Mouse (Mus musculus) liver, embryonic 16.5 days (tissue): Measurements from ENCODE around the gene 4930455H04Rik. TPM values are rescaled to one million over a fixed set of nuclear protein-coding genes. Genes with fewer than 3 reads are reported as not detected.

Experiments
- ATAC-seq: fragments of 200-750 bp; cut with Nextera tagmentation; 2 replicates; pipeline ENCODE4 v1.8.0; 2017; ENCODE audit warnings: low read depth, mild to moderate bottlenecking, moderate number of reproducible peaks, moderate library complexity
- H3K27ac ChIP-seq: fragments of 300-500 bp; sonication (generic); 2 replicates; pipeline ENCODE4 v1.5.1; 2014; ENCODE audit warnings: mild to moderate bottlenecking, low read length
- H3K27me3 ChIP-seq: fragments of 300-500 bp; sonication (generic); 2 replicates; pipeline ENCODE4 v1.6.1; 2014; ENCODE audit warnings: low read depth, low read length, mixed read lengths; ENCODE audit not compliant: control insufficient read depth, insufficient read depth
- H3K36me3 ChIP-seq: fragments of 300-500 bp; sonication (generic); 2 replicates; pipeline ENCODE4 v1.6.1; 2014; ENCODE audit warnings: mild to moderate bottlenecking; ENCODE audit not compliant: control insufficient read depth, insufficient read depth
- H3K4me1 ChIP-seq: fragments of 300-500 bp; sonication (generic); 2 replicates; pipeline ENCODE4 v1.6.1; 2014; ENCODE audit warnings: low read depth, low read length, mixed read lengths; ENCODE audit not compliant: control insufficient read depth
- H3K4me2 ChIP-seq: fragments of 300-500 bp; sonication (generic); 2 replicates; pipeline ENCODE4 v1.6.1; 2014; ENCODE audit warnings: low read depth, low read length, mixed read lengths
- H3K4me3 ChIP-seq: fragments of 300-500 bp; sonication (generic); 2 replicates; pipeline ENCODE4 v1.5.1; 2014; ENCODE audit warnings: low read depth, mild to moderate bottlenecking, low read length
- H3K9ac ChIP-seq: fragments of 300-500 bp; sonication (generic); 2 replicates; pipeline ENCODE4 v1.6.1; 2014; ENCODE audit warnings: low read depth, low read length
- H3K9me3 ChIP-seq: fragments of 300-500 bp; sonication (generic); replicated peaks from 2 replicates; pipeline ENCODE4 v1.6.1; 2016; ENCODE audit warnings: low read length; ENCODE audit not compliant: control insufficient read depth
- WGBS: fragments of 180-500 bp; shearing (Covaris S2); extraction: QIAGEN DNeasy Blood & Tissue Kit; methylation state at CpG from one replicate; pipeline ENCODE4 v1.1.7; 2014; ENCODE audit not compliant: insufficient replicate concordance; 5-methylcytosine and 5-hydroxymethylcytosine counted together
- polyA plus RNA-seq: library from polyadenylated mRNA; unstranded; fragments of >200 nt; fragmentation: Nextera tagmentation; extraction: Ambion mirVana; gene quantifications from 2 replicates; pipeline ENCODE4 v1.2.1, GENCODE M21; 2015

The 4930455H04Rik gene
- polyA plus RNA-seq, 1 experiment from 2014 or later: not detected

- Histone ChIP-seq H3K9me3 (no peaks in the 10 kb centered on the region), H3K27ac (no peak overlapping the region), H3K4me3 (no peak overlapping the region), H3K36me3 (no peaks in the 10 kb centered on the region), H3K4me1 (no peaks in the 10 kb centered on the region), H3K9ac (no peak overlapping the region), H3K27me3 (no peaks in the 10 kb centered on the region), H3K4me2 (no peak overlapping the region)
- WGBS: 54% methylated on average over 1 of the region's 1 CpGs
- no peak for ATAC-seq
These were observed 17.0 kb downstream of the 4930455H04Rik start for GRCm38 (mm10) chr3:116985042-116985455.

GRCm38 (mm10) chr3:116985741-116986140, 17.7 kb downstream of the 4930455H04Rik start:
- no peak overlapping the region for H3K4me3 ChIP-seq
- no peaks in the 10 kb centered on the region for H3K4me1 ChIP-seq
- no peaks in the 10 kb centered on the region for H3K27me3 ChIP-seq
- H3K9ac ChIP-seq: no peak overlapping the region
- WGBS: 32% methylated on average over 1 of the region's 1 CpGs
- H3K27ac ChIP-seq: no peak overlapping the region
- no peaks in the 10 kb centered on the region for H3K9me3 ChIP-seq
- H3K4me2 ChIP-seq: no peak overlapping the region
- ATAC-seq: no peak
- H3K36me3 ChIP-seq: no peaks in the 10 kb centered on the region

- Histone ChIP-seq H3K36me3 (no peaks in the 10 kb centered on the region), H3K4me1 (no peaks in the 10 kb centered on the region), H3K9me3 (no peaks in the 10 kb centered on the region), H3K27me3 (no peaks in the 10 kb centered on the region), H3K9ac (no peak overlapping the region), H3K4me2 (no peak overlapping the region), H3K27ac (no peak overlapping the region), H3K4me3 (no peak overlapping the region)
- WGBS: 25% methylated on average over 2 of the region's 2 CpGs
- ATAC-seq: no peak
These were observed 18.4 kb downstream of the 4930455H04Rik start for GRCm38 (mm10) chr3:116986451-116986850.

- Histone ChIP-seq H3K9me3 (no peaks in the 10 kb centered on the region), H3K4me2 (no peak overlapping the region), H3K4me1 (no peaks in the 10 kb centered on the region), H3K4me3 (no peak overlapping the region), H3K9ac (no peak overlapping the region), H3K27me3 (no peaks in the 10 kb centered on the region), H3K36me3 (no peaks in the 10 kb centered on the region), H3K27ac (no peak overlapping the region)
- ATAC-seq: no peak
- WGBS: 62% methylated on average over 3 of the region's 3 CpGs
These were observed 20.2 kb downstream of the 4930455H04Rik start for GRCm38 (mm10) chr3:116988221-116988620.

GRCm38 (mm10) chr3:116991180-116991579, 23.1 kb downstream of the 4930455H04Rik start:
- Histone ChIP-seq H3K4me3 (no peak overlapping the region), H3K27ac (no peak overlapping the region), H3K36me3 (no peaks in the 10 kb centered on the region), H3K4me2 (no peak overlapping the region), H3K9ac (no peak overlapping the region), H3K9me3 (no peaks in the 10 kb centered on the region), H3K4me1 (no peaks in the 10 kb centered on the region), H3K27me3 (no peaks in the 10 kb centered on the region)
- no peak for ATAC-seq
- WGBS: 37% methylated on average over 2 of the region's 2 CpGs

- Histone ChIP-seq H3K9ac (no peak overlapping the region), H3K4me3 (no peak overlapping the region), H3K9me3 (no peaks in the 10 kb centered on the region), H3K4me1 (no peaks in the 10 kb centered on the region), H3K36me3 (no peaks in the 10 kb centered on the region), H3K27me3 (no peaks in the 10 kb centered on the region), H3K27ac (no peak overlapping the region), H3K4me2 (no peak overlapping the region)
- ATAC-seq: no peak
- 55% methylated on average over 2 of the region's 2 CpGs for whole genome bisulfite sequencing
These were observed 24.9 kb downstream of the 4930455H04Rik start for GRCm38 (mm10) chr3:116993011-116993410.

- ATAC-seq: no peak
These were observed 33.8 kb downstream of the 4930455H04Rik start for GRCm38 (mm10) chr3:117001686-117002485.

GRCm38 (mm10) chr3:117003379-117003778, 35.3 kb downstream of the 4930455H04Rik start:
- Histone ChIP-seq H3K27me3 (no peaks in the 10 kb centered on the region), H3K36me3 (no peaks in the 10 kb centered on the region), H3K27ac (no peak overlapping the region), H3K9me3 (no peaks in the 10 kb centered on the region), H3K4me2 (no peak overlapping the region), H3K9ac (no peak overlapping the region), H3K4me1 (no peaks in the 10 kb centered on the region), H3K4me3 (no peak overlapping the region)
- WGBS: 58% methylated on average over 6 of the region's 6 CpGs
- ATAC-seq: no peak

More at GRCm38 (mm10) chr3:117001686-117002485, 33.8 kb downstream of the 4930455H04Rik start:
- Histone ChIP-seq H3K4me2 (no peak overlapping the region), H3K4me3 (no peak overlapping the region), H3K27me3 (no peaks in the 10 kb centered on the region), H3K9me3 (no peaks in the 10 kb centered on the region), H3K4me1 (no peaks in the 10 kb centered on the region), H3K27ac (no peak overlapping the region), H3K9ac (no peak overlapping the region), H3K36me3 (no peaks in the 10 kb centered on the region)
- WGBS: 46% methylated on average over 9 of the region's 9 CpGs

- H3K4me2 ChIP-seq: no peak overlapping the region
- no peak for ATAC-seq
- H3K36me3 ChIP-seq: no peaks in the 10 kb centered on the region
- H3K27me3 ChIP-seq: no peaks in the 10 kb centered on the region
- no peak overlapping the region for H3K9ac ChIP-seq
- 60% methylated on average over 3 of the region's 3 CpGs for WGBS
- no peak overlapping the region for H3K4me3 ChIP-seq
- H3K4me1 ChIP-seq: no peaks in the 10 kb centered on the region
- no peak overlapping the region for H3K27ac ChIP-seq
- no peaks in the 10 kb centered on the region for H3K9me3 ChIP-seq
These were observed 38.6 kb downstream of the 4930455H04Rik start for GRCm38 (mm10) chr3:117006636-117007035.
